Mouse (Mus musculus) heart, adult 2 months (tissue): ENCODE measurements around the gene Inpp5d. TPM values are rescaled to one million over a fixed set of nuclear protein-coding genes. Genes with fewer than 3 reads are reported as not detected.
"Not testable (repeated sequence)": the region's sequence is repeated elsewhere in the genome, so short reads cannot be mapped to it uniquely, and the experiment has no call there.

Experiments
- DNase-seq, 2 experiments: peaks; one replicate each; pipeline ENCODE4 v3.0.0; 2021
- H3K27ac ChIP-seq: fragments of 200-600 bp; 2 replicates; pipeline ENCODE4 v1.8.1; 2022
- H3K27me3 ChIP-seq: fragments of 200-500 bp; 2 replicates; pipeline ENCODE4 v1.6.1; 2012; ENCODE audit warnings: mild to moderate bottlenecking, low read length, inconsistent platforms, mixed read lengths; ENCODE audit not compliant: control insufficient read depth, insufficient read depth
- H3K36me3 ChIP-seq: fragments of 200-500 bp; 2 replicates; pipeline ENCODE4 v1.6.1; 2012; ENCODE audit warnings: low read length, inconsistent platforms; ENCODE audit not compliant: control insufficient read depth, insufficient read depth
- H3K4me1 ChIP-seq: fragments of 200-500 bp; 2 replicates; pipeline ENCODE4 v1.6.1; 2011; ENCODE audit warnings: low read length; ENCODE audit not compliant: control insufficient read depth, insufficient read depth
- H3K4me3 ChIP-seq: fragments of 200-600 bp; 2 replicates; pipeline ENCODE4 v1.8.1; 2022
- H3K79me2 ChIP-seq: fragments of 200-500 bp; replicated peaks from 2 replicates; pipeline ENCODE4 v1.6.1; 2012; ENCODE audit warnings: mild to moderate bottlenecking, inconsistent platforms, low read length, moderate library complexity, mixed read lengths; ENCODE audit not compliant: control insufficient read depth, insufficient read depth
- H3K9ac ChIP-seq: fragments of 200-500 bp; 2 replicates; pipeline ENCODE4 v1.6.1; 2012; ENCODE audit warnings: low read depth, mild to moderate bottlenecking, control low read depth, inconsistent platforms, low read length, mixed read lengths
- CTCF ChIP-seq: fragments of 200-600 bp; IDR thresholded peaks from 2 replicates; pipeline ENCODE4 v1.8.1; 2022; ENCODE audit warnings: antibody characterized with exemption, mild to moderate bottlenecking, moderate library complexity
- EP300 ChIP-seq: fragments of 200-500 bp; IDR thresholded peaks from 2 replicates; pipeline ENCODE4 v1.6.1; 2011; ENCODE audit warnings: low read depth, low read length, control low read depth; ENCODE audit not compliant: insufficient read depth
- POLR2A ChIP-seq: fragments of 200-500 bp; IDR thresholded peaks from 2 replicates; pipeline ENCODE4 v1.6.1; 2011; ENCODE audit warnings: mild to moderate bottlenecking, low read depth, low read length, control low read depth; ENCODE audit not compliant: insufficient read depth
- WGBS: fragments of 180-500 bp; shearing (Covaris S2); methylation state at CpG from one replicate; pipeline ENCODE4 v1.1.7; 2018; 5-methylcytosine and 5-hydroxymethylcytosine counted together
- intact Hi-C: fragments of 180-260 bp; cut with DNase I; formaldehyde crosslinking; loops from one replicate; pipeline ENCODE4 v1.15.1; 2025
- polyA plus RNA-seq: library from polyadenylated mRNA; depleted of rRNA; stranded (reverse); fragments of >200 nt; gene quantifications from 2 replicates; pipeline ENCODE4 v1.2.3, GENCODE M21; 2012
- total RNA-seq, 2 experiments: library from RNA; stranded (reverse); gene quantifications; 2 replicates each; pipeline ENCODE4 v1.2.3; 2021

Inpp5d gene
- total and polyA plus RNA-seq, 3 experiments, result 13.2 to 13.8 (median 13.5) TPM

- Histone ChIP-seq H3K27me3 (no peaks in the 10 kb centered on the region), H3K9ac (no peak overlapping the region), H3K79me2 (no peaks in the 10 kb centered on the region), H3K36me3 (no peaks in the 10 kb centered on the region), H3K4me1 (no peaks in the 10 kb centered on the region), H3K4me3 (no peak overlapping the region), H3K27ac (no peak overlapping the region)
- DNase-seq, result no peak
- intact Hi-C loops, result no loop called here
- TF ChIP-seq CTCF (no peak), POLR2A (no peak), EP300 (no peak)
- 78% methylated on average over 5 of the region's 5 CpGs for WGBS
These were observed 59.0 kb downstream of the Inpp5d start for GRCm38 (mm10) chr1:87679089-87679488.

DNA sequence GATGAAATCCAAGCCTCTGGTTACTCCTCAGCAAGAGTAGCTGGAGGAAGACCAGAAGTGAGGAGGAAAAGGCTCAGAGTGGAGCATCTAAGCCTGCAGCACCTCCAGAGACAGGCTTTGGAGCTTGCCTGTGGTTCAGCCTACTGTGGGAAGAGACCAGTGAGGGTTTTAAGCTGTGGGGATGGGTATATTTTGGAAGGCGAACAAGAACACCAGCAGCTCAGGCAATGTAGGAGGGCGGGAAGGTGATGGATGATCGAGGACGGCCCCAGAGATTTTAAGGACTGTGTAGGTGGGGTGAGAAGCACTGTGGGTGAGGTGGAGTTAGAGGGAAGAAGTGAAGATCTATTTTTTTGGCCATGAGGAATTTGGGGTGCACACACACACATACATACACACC, 60.8 kb downstream of the Inpp5d start:
- no peaks in the 10 kb centered on the region for H3K4me1 ChIP-seq
- intact Hi-C loops, result no loop called here
- no peak overlapping the region for H3K4me3 ChIP-seq
- H3K9ac ChIP-seq, result no peak overlapping the region
- H3K36me3 ChIP-seq, result no peaks in the 10 kb centered on the region
- no peaks in the 10 kb centered on the region for H3K27me3 ChIP-seq
- 90% methylated on average over 4 of the region's 4 CpGs for WGBS
- no peak overlapping the region for H3K27ac ChIP-seq
- H3K79me2 ChIP-seq, result no peaks in the 10 kb centered on the region
- no peak for TF ChIP-seq CTCF
- TF ChIP-seq EP300, result no peak
- TF ChIP-seq POLR2A, result no peak
- no peak for DNase-seq

DNA sequence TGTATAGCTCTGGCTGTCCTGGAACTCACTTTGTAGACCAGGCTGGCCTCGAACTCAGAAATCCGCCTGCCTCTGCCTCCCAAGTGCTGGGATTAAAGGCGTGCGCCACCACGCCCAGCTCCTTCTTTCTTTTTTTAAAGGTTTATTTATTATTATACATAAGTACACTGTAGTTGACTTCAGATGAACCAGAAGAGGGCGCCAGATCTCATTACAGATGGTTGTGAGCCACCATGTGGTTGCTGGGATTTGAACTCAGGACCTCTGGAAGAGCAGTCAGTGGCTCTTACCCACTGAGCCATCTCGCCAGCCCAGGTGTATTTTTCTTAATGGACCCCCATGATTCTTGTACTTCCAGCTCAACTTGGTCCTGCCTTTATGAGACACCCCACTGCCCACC, 62.4 kb downstream of the Inpp5d start:
- H3K27ac ChIP-seq, H3K4me1 ChIP-seq, H3K9ac ChIP-seq, intact Hi-C loops, H3K4me3 ChIP-seq, H3K79me2 ChIP-seq, H3K27me3 ChIP-seq, DNase-seq, H3K36me3 ChIP-seq: not testable (repeated sequence)
- TF ChIP-seq CTCF, result 0 out of 2 replicates have a peak, but pooled peaks have one; percentile 14
- WGBS, result 83% methylated on average over 7 of the region's 7 CpGs

DNA sequence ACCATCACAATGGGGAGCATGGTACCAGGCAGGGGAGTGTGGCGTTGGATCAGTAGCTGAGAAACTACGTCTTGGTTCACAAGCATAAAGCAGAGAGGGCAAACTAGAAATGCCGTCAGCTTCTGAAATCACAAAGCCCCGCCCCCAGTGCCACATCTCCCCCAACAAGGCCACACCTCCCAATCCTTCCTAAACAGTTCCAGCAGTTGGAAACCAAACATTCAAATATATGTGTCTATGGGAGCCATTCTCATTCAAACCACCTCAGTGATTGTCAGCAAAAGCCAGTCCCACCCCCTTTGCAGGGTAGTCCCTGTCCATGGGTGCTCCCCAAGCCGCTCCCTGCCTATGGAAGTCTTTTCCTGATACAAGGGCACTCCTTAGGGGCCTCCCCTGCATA, 64.0 kb downstream of the Inpp5d start:
- 91% methylated on average over 5 of the region's 5 CpGs for WGBS
- no peak overlapping the region for H3K4me3 ChIP-seq
- intact Hi-C loops, result no loop called here

DNA sequence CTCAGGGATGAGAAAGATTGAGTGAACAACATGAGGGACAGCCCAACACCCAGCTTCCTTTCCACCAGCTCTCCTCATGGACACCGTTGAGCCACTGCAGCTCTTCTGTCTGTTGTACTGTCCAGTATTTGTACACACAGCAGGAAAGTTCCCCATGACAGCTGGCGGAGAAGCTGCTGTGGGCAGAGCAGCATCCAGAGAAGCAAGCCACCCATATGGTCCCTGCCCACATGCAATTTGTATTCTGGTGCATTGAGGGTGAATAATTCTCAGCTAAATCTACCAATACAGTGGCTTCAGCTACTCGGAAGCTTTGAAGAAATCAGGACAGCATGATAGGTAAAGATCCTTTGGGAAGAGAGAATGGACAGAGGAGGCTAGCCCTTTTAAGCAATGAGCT, 64.7 kb downstream of the Inpp5d start:
- no peak for DNase-seq
- intact Hi-C loops, result no loop called here
- no peaks in the 10 kb centered on the region for H3K79me2 ChIP-seq
- H3K27ac ChIP-seq, result no peak overlapping the region
- H3K4me1 ChIP-seq, result no peaks in the 10 kb centered on the region
- H3K9ac ChIP-seq, result no peak overlapping the region
- no peak overlapping the region for H3K4me3 ChIP-seq
- TF ChIP-seq POLR2A (no peak), EP300 (no peak), CTCF (no peak)
- no peaks in the 10 kb centered on the region for H3K27me3 ChIP-seq
- H3K36me3 ChIP-seq, result no peaks in the 10 kb centered on the region
- 90% methylated on average over 3 of the region's 3 CpGs for WGBS

More for the DNA sequence above, 64.0 kb downstream of the Inpp5d start:
- no peaks in the 10 kb centered on the region for H3K27me3 ChIP-seq
- H3K4me1 ChIP-seq, result no peaks in the 10 kb centered on the region
- TF ChIP-seq CTCF, result no peak
- no peak for TF ChIP-seq POLR2A
- no peak for TF ChIP-seq EP300
- no peaks in the 10 kb centered on the region for H3K36me3 ChIP-seq
- H3K9ac ChIP-seq, result no peak overlapping the region
- H3K27ac ChIP-seq, result no peak overlapping the region
- no peak for DNase-seq
- H3K79me2 ChIP-seq, result no peaks in the 10 kb centered on the region

- no peaks in the 10 kb centered on the region for H3K4me1 ChIP-seq
- no peak overlapping the region for H3K27ac ChIP-seq
- TF ChIP-seq EP300 (no peak), CTCF (no peak), POLR2A (no peak)
- no peak for DNase-seq
- intact Hi-C loops, result no loop called here
- H3K79me2 ChIP-seq, result no peaks in the 10 kb centered on the region
- WGBS, result 71% methylated on average over 4 of the region's 4 CpGs
- no peak overlapping the region for H3K9ac ChIP-seq
- no peak overlapping the region for H3K4me3 ChIP-seq
- no peaks in the 10 kb centered on the region for H3K27me3 ChIP-seq
- H3K36me3 ChIP-seq, result no peaks in the 10 kb centered on the region
These were observed 66.2 kb downstream of the Inpp5d start for GRCm38 (mm10) chr1:87686351-87686750.
